Mouse (Mus musculus): ENCODE results near the gene Med8. TPM values are rescaled to one million over a fixed set of nuclear protein-coding genes. Genes with fewer than 3 reads are reported as not detected.

Med8 gene
- polyA plus RNA-seq, 1 experiment from 2014 or later, result 70.6 TPM

DNA sequence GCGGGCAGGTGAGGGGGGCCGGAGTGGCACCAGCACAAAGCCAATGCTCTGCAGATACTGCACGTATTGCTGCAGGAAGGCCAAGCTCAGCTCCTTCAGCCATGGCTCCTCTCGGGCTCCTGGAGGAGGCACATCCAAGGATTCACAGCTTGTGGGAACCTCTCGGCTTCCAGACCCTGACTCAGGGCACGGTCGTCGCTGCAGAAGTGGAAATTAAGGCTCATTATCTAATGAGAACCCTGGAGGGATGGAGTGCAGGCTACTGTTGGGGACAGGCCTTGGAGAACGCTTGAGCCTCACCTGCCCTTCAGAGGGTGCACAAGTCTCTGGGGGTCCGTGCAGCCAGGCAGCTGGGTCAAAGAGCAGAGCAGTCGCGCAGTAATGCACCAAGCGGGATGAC is 37.3 kb upstream of the Med8 start:
- H3K9me3 ChIP-seq (replicated peaks; ENCODE audit: control insufficient read depth, low read length), result no peaks in the 10 kb centered on the region
- no peak overlapping the region for H3K4me2 ChIP-seq (ENCODE audit: low read depth, low read length)
- H3K36me3 ChIP-seq (ENCODE audit: control insufficient read depth, insufficient read depth), result peaks cover 73% of the 10 kb centered on the region
- H3K27ac ChIP-seq (ENCODE audit: low read length), result no peak overlapping the region
- no peak for ATAC-seq (replicated peaks; ENCODE audit: extremely low read depth, insufficient read depth, low FRiP score)
- H3K4me1 ChIP-seq (ENCODE audit: control insufficient read depth, insufficient read depth, low read length), result 0 out of 2 replicates have a peak, but pooled peaks cover 4% of the 10 kb centered on the region
- no peaks in the 10 kb centered on the region for H3K27me3 ChIP-seq (ENCODE audit: control insufficient read depth, insufficient read depth, low read length)
- WGBS, result 89% methylated on average over 13 of the region's 13 CpGs
- no peak overlapping the region for H3K4me3 ChIP-seq (ENCODE audit: low read length)
- no peak overlapping the region for H3K9ac ChIP-seq (ENCODE audit: low read length)

DNA sequence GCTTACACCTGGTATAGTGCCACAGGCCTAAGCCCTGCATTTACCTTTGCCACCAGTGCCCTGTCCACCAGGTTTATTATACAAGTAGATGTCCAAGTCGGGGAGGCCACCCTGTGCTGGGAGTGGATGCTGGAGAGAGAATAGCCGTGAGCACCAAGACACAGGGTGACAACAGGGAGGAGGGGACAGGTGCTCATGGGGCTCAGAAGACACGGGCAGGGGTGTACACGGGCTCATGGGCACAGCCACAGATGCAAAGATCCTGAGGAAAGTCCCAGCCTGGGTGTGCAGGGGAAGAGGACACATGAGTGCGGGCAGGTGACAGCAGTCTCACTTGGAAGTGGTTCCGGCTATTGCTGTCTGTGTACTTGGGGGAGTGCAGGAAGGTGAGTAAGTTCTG is 33.1 kb upstream of the Med8 start:
- Histone ChIP-seq H3K27ac (ENCODE audit: low read length) (no peak overlapping the region), H3K4me2 (ENCODE audit: low read depth, low read length) (no peak overlapping the region), H3K36me3 (ENCODE audit: control insufficient read depth, insufficient read depth) (peaks cover 89% of the 10 kb centered on the region), H3K27me3 (ENCODE audit: control insufficient read depth, insufficient read depth, low read length) (no peaks in the 10 kb centered on the region), H3K4me3 (ENCODE audit: low read length) (no peak overlapping the region), H3K4me1 (ENCODE audit: control insufficient read depth, insufficient read depth, low read length) (no peaks in the 10 kb centered on the region), H3K9me3 (replicated peaks; ENCODE audit: control insufficient read depth, low read length) (no peaks in the 10 kb centered on the region), H3K9ac (ENCODE audit: low read length) (no peak overlapping the region)
- 93% methylated on average over 6 of the region's 6 CpGs for WGBS
- no peak for ATAC-seq (replicated peaks; ENCODE audit: extremely low read depth, insufficient read depth, low FRiP score)

DNA sequence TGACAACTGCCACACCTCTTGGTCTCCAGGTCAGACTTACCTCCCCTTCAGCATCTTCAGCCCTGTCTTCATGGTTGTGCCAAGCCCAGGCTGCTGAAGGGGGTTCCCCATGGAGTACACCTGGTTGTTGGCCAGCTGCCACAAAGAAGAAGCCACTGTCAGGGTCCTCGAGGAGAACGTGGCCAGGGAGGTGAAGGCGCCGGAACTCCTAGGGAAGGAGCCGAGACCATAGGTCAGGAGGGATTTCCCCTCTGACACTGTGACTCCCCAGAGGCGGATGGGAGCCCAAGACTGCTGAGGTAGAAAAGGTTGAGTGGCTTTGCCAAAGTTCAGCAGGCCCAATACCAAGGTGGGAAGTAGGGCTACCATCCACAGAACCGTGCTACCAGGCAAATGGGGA is 25.9 kb upstream of the Med8 start:
- no peaks in the 10 kb centered on the region for H3K27me3 ChIP-seq (ENCODE audit: control insufficient read depth, insufficient read depth, low read length)
- no peak overlapping the region for H3K4me3 ChIP-seq (ENCODE audit: low read length)
- no peaks in the 10 kb centered on the region for H3K9me3 ChIP-seq (replicated peaks; ENCODE audit: control insufficient read depth, low read length)
- no peak overlapping the region for H3K9ac ChIP-seq (ENCODE audit: low read length)
- H3K27ac ChIP-seq (ENCODE audit: low read length), result no peak overlapping the region
- no peak for ATAC-seq (replicated peaks; ENCODE audit: extremely low read depth, insufficient read depth, low FRiP score)
- no peaks in the 10 kb centered on the region for H3K4me1 ChIP-seq (ENCODE audit: control insufficient read depth, insufficient read depth, low read length)
- H3K36me3 ChIP-seq (ENCODE audit: control insufficient read depth, insufficient read depth), result peaks cover 75% of the 10 kb centered on the region
- H3K4me2 ChIP-seq (ENCODE audit: low read depth, low read length), result no peak overlapping the region
- WGBS, result 85% methylated on average over 7 of the region's 7 CpGs

DNA sequence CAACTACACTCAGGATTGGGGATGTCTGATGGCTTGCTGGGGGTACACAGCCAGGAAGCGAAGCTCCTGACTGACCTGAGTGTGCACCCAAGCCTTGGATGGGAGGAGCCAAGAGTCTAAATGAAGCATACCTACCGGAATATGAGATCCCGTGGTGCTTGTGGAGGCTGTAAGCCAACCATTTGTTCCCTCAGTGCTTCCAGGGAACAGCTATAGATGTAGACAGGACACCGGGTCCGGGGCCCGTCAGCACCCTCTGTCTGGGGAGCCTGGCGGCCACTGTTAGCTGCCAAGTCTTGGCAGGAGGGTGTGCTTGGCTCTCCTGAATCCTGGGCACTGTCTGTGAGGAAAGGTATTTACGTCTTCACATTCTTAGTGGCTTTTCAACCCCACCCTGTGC is 21.8 kb upstream of the Med8 start:
- Histone ChIP-seq H3K27me3 (ENCODE audit: control insufficient read depth, insufficient read depth, low read length) (no peaks in the 10 kb centered on the region), H3K36me3 (ENCODE audit: control insufficient read depth, insufficient read depth) (peaks cover 81% of the 10 kb centered on the region), H3K4me1 (ENCODE audit: control insufficient read depth, insufficient read depth, low read length) (no peaks in the 10 kb centered on the region), H3K4me2 (ENCODE audit: low read depth, low read length) (no peak overlapping the region), H3K9me3 (replicated peaks; ENCODE audit: control insufficient read depth, low read length) (no peaks in the 10 kb centered on the region), H3K27ac (ENCODE audit: low read length) (no peak overlapping the region), H3K4me3 (ENCODE audit: low read length) (no peak overlapping the region), H3K9ac (ENCODE audit: low read length) (no peak overlapping the region)
- no peak for ATAC-seq (replicated peaks; ENCODE audit: extremely low read depth, insufficient read depth, low FRiP score)
- 87% methylated on average over 8 of the region's 8 CpGs for WGBS

DNA sequence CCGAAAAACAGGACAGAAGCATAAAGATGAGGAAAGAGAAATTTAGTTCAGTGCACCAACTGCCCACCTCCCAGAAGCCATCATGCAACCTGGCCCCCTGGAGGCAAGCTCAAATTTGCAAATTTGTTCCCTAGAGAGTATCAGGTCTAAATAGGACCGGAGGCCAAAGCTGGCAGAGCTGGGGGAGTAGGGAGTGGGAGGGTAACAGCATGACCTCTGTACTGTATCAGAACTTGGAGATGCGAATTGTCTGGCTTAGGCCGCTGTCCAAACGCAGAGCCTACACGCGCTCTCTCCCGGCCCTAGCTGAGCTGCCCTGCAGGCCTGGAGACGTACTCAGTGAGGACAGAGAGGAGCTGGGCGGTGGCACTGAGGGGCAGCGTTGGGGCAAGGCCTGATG is 19.0 kb upstream of the Med8 start:
- Histone ChIP-seq H3K36me3 (ENCODE audit: control insufficient read depth, insufficient read depth) (peaks cover 71% of the 10 kb centered on the region), H3K27me3 (ENCODE audit: control insufficient read depth, insufficient read depth, low read length) (no peaks in the 10 kb centered on the region), H3K4me2 (ENCODE audit: low read depth, low read length) (no peak overlapping the region), H3K9ac (ENCODE audit: low read length) (no peak overlapping the region), H3K9me3 (replicated peaks; ENCODE audit: control insufficient read depth, low read length) (no peaks in the 10 kb centered on the region), H3K4me3 (ENCODE audit: low read length) (no peak overlapping the region), H3K4me1 (ENCODE audit: control insufficient read depth, insufficient read depth, low read length) (peaks cover 16% of the 10 kb centered on the region), H3K27ac (ENCODE audit: low read length) (no peak overlapping the region)
- WGBS, result 92% methylated on average over 11 of the region's 11 CpGs
- no peak for ATAC-seq (replicated peaks; ENCODE audit: extremely low read depth, insufficient read depth, low FRiP score)

DNA sequence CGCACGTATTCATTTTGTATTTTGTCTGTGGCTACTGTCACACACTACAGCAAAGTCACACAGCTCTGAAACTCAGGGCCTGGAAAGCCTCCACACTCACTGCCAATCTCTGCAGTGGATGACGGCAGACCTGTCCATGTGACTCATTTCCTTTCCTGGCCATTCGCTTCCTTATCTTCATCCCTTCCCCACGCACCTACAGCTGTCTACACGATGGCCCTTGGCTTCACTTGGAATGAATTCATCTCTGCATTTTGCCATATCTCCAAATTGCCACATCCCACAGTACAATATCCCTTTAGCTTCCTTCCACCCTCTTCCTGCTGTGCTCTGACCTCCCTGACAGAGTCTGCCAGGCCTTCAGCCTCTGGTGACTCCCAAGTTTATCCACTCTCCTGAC is 14.6 kb upstream of the Med8 start:
- H3K27ac ChIP-seq (ENCODE audit: low read length), result peak overlapping the region; percentile 94
- peaks cover 61% of the 10 kb centered on the region for H3K36me3 ChIP-seq (ENCODE audit: control insufficient read depth, insufficient read depth)
- H3K27me3 ChIP-seq (ENCODE audit: control insufficient read depth, insufficient read depth, low read length), result no peaks in the 10 kb centered on the region
- H3K4me2 ChIP-seq (ENCODE audit: low read depth, low read length), result no peak overlapping the region
- no peak overlapping the region for H3K4me3 ChIP-seq (ENCODE audit: low read length)
- 29% methylated on average over 6 of the region's 6 CpGs for WGBS
- ATAC-seq (replicated peaks; ENCODE audit: extremely low read depth, insufficient read depth, low FRiP score), result peak; percentile 80
- H3K9ac ChIP-seq (ENCODE audit: low read length), result peak overlapping the region; percentile 33
- H3K4me1 ChIP-seq (ENCODE audit: control insufficient read depth, insufficient read depth, low read length), result peaks cover 24% of the 10 kb centered on the region
- H3K9me3 ChIP-seq (replicated peaks; ENCODE audit: control insufficient read depth, low read length), result no peaks in the 10 kb centered on the region

DNA sequence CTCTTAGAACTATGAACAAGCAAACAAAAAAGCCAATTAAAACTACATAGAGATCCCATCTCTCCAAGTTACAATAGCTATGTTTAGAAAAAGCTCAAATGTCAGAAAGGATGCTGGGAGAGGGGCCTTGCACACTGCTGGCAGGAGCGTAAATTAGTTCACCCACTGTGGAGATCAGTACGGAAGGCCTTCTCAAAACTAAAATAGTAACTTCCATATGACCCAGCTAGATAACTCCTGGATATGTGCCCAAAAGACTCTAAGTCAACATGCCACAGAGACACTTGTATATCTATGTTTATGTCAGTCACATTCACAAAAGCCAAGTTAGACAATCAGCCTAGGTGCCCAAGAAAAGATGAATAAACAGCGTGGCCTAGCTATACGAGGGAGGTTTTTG is 13.8 kb upstream of the Med8 start:
- Histone ChIP-seq H3K27ac (ENCODE audit: low read length) (peak overlapping the region; percentile 94), H3K4me3 (ENCODE audit: low read length) (no peak overlapping the region), H3K27me3 (ENCODE audit: control insufficient read depth, insufficient read depth, low read length) (no peaks in the 10 kb centered on the region), H3K4me1 (ENCODE audit: control insufficient read depth, insufficient read depth, low read length) (peaks cover 24% of the 10 kb centered on the region), H3K36me3 (ENCODE audit: control insufficient read depth, insufficient read depth) (peaks cover 61% of the 10 kb centered on the region), H3K9ac (ENCODE audit: low read length) (no peak overlapping the region), H3K4me2 (ENCODE audit: low read depth, low read length) (no peak overlapping the region), H3K9me3 (replicated peaks; ENCODE audit: control insufficient read depth, low read length) (no peaks in the 10 kb centered on the region)
- peak; percentile 65 for ATAC-seq (replicated peaks; ENCODE audit: extremely low read depth, insufficient read depth, low FRiP score)
- 43% methylated on average over 4 of the region's 4 CpGs for WGBS

DNA sequence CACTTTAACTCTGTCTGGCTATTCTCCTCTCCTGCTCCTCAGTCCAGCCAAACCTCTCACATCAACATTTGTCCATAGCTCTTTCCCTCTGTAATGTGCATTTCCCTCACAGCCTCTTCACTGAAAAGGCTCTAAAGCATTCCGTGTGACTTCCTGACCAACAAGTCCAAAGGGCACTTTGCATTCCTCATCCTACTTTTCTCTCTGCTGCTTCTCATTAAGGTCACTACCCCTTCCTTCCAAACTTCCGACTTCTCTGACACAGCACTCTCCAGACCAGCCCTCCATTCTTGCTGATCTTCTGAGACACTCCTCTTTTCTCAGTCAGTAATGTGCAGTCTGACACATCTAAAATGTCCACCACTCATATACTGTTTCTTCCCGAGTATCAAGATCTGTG is 12.7 kb upstream of the Med8 start:
- Histone ChIP-seq H3K4me3 (ENCODE audit: low read length) (no peak overlapping the region), H3K36me3 (ENCODE audit: control insufficient read depth, insufficient read depth) (peaks cover 61% of the 10 kb centered on the region), H3K4me2 (ENCODE audit: low read depth, low read length) (no peak overlapping the region), H3K9me3 (replicated peaks; ENCODE audit: control insufficient read depth, low read length) (no peaks in the 10 kb centered on the region), H3K4me1 (ENCODE audit: control insufficient read depth, insufficient read depth, low read length) (peaks cover 24% of the 10 kb centered on the region), H3K27me3 (ENCODE audit: control insufficient read depth, insufficient read depth, low read length) (no peaks in the 10 kb centered on the region), H3K27ac (ENCODE audit: low read length) (peak overlapping the region; percentile 39), H3K9ac (ENCODE audit: low read length) (no peak overlapping the region)
- 61% methylated on average over 3 of the region's 3 CpGs for WGBS
- no peak for ATAC-seq (replicated peaks; ENCODE audit: extremely low read depth, insufficient read depth, low FRiP score)

DNA sequence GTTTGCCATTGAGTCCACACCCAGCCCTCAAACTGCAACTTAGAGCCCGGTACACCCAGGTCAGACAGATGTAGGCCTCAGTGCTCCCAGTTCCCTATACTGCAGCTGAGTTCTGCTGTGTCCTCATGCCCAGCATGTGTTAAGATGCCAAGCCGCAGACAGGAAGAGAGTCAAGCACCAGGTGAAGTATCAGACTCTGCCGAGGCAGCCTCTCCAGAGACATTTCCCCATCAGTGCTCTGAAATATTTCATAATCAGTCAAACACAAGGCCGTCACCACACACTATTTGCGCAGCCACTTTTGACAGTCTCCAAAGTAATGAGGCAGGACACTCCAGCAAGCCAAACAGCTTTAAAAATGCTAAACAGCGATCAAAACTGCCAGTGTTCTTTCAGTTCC is 10.7 kb upstream of the Med8 start:
- Histone ChIP-seq H3K9me3 (replicated peaks; ENCODE audit: control insufficient read depth, low read length) (no peaks in the 10 kb centered on the region), H3K27ac (ENCODE audit: low read length) (no peak overlapping the region), H3K4me2 (ENCODE audit: low read depth, low read length) (no peak overlapping the region), H3K4me3 (ENCODE audit: low read length) (no peak overlapping the region), H3K4me1 (ENCODE audit: control insufficient read depth, insufficient read depth, low read length) (peaks cover 24% of the 10 kb centered on the region), H3K27me3 (ENCODE audit: control insufficient read depth, insufficient read depth, low read length) (no peaks in the 10 kb centered on the region), H3K36me3 (ENCODE audit: control insufficient read depth, insufficient read depth) (peaks cover 64% of the 10 kb centered on the region), H3K9ac (ENCODE audit: low read length) (no peak overlapping the region)
- no peak for ATAC-seq (replicated peaks; ENCODE audit: extremely low read depth, insufficient read depth, low FRiP score)
- 91% methylated on average over 6 of the region's 6 CpGs for WGBS

DNA sequence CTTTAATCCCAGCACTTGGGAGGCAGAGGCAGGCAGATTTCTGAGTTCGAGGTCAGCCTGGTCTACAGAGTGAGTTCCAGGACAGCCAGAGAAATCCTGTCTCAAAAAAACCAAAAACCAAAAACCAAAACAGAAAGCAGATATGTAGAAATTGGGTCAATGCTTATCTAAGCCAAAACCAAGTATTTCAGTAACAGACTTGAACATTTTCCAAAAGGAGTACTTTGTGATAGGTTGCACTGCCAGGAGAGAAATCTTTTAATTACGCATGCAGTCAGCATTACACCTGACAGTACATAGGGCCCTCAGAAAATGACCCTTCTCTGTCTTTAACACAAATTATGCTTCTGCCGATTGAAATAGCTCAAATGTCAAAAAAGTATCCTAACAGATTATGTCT is 7.7 kb upstream of the Med8 start:
- WGBS, result 90% methylated on average over 3 of the region's 3 CpGs
- Histone ChIP-seq H3K36me3 (ENCODE audit: control insufficient read depth, insufficient read depth) (peaks cover 67% of the 10 kb centered on the region), H3K4me1 (ENCODE audit: control insufficient read depth, insufficient read depth, low read length) (peaks cover 3% of the 10 kb centered on the region), H3K9me3 (replicated peaks; ENCODE audit: control insufficient read depth, low read length) (no peaks in the 10 kb centered on the region), H3K4me3 (ENCODE audit: low read length) (no peak overlapping the region), H3K4me2 (ENCODE audit: low read depth, low read length) (no peak overlapping the region), H3K27ac (ENCODE audit: low read length) (no peak overlapping the region), H3K9ac (ENCODE audit: low read length) (no peak overlapping the region), H3K27me3 (ENCODE audit: control insufficient read depth, insufficient read depth, low read length) (no peaks in the 10 kb centered on the region)
- ATAC-seq (replicated peaks; ENCODE audit: extremely low read depth, insufficient read depth, low FRiP score), result no peak
